In the genomic region with DNA sequence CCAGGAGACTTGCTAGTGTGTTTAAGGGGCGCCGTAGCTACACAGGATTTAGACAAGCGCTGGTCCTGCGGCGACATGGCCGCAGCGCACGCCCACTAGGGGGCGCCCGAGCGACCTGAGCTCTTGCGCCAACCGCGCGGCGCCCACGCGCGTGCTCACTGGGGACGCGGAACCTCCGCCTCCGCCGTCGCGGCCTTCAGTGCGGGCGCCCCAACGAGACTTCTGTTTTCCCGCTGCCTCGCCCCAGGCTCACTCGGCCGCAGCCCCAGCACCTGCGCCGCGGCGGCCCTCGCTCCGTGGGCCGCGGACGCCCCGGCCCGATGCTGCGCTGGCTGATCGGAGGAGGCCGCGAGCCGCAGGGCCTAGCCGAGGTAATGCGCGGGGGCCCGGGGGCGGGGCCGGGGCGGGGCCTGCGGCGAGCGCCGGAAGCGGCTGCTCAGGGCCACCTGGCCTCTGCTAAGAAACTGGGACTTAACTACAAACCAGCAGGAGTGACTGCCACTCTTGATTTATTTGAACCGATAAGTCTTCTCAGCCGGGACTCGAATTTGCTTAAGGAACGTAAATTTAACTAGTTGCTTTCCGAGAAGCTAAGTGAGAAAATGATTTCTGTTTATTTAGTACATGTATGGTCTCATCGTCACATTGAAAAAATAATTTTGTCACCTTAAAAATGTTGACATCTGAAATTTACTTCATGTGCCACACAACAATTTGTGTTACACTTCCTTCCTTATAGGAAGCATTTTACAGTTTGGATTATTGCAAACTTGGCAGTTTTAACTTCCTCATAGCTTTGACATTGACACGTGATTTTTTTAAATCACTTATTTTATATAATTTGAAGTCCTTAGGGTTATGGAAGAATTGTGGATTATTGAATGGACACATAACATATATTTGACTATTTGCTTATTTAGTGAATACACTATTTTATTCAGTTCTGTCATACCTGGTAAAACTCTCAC, we compare ENCODE assay signal across 1 mouse cellular context.
TF ChIP-seq lines count a peak whose summit lies in the region.

Gene Wdr41 (plus strand): TSS at position 126 of the 968 bp plus-strand sequence.

TF ChIP-seq in myocyte, 11 proteins besides CTCF, POLR2A, EP300 and RAD21 (continued from another document):
- TF ChIP-seq MYOG (IDR thresholded peaks at IDR 0.05; ENCODE audit: control insufficient read depth in 1 of 3, insufficient read depth in 1 of 3, insufficient read length in 2 of 3, low read depth in 2 of 3) = peak in 1 of 3 experiments; percentile 23
- TF ChIP-seq POLR2AphosphoS2 (IDR thresholded peaks at IDR 0.05; ENCODE audit: insufficient read length, low read depth) = no peak
TF ChIP-seq in myocyte: peak in this region for 3.
